Mouse (Mus musculus) C2C12 (cell line): ENCODE results near the gene Ror1.

Experiments used
- CEBPB ChIP-seq: IDR thresholded peaks from one replicate; pipeline ENCODE4 v1.6.1; 2011; ENCODE audit warnings: low read depth, mild to moderate bottlenecking, control low read depth, moderate library complexity
- CTCF ChIP-seq: IDR thresholded peaks from one replicate; pipeline ENCODE4 v1.5.1; 2011; ENCODE audit not compliant: control insufficient read depth, insufficient read depth, insufficient read length
- MAX ChIP-seq: IDR thresholded peaks from one replicate; pipeline ENCODE4 v1.6.1; 2011; ENCODE audit warnings: mild to moderate bottlenecking, control low read depth
- MYOD1 ChIP-seq: IDR thresholded peaks from one replicate; pipeline ENCODE4 v1.6.1; 2011; ENCODE audit warnings: low read depth; ENCODE audit not compliant: control insufficient read depth, insufficient read length
- MYOG ChIP-seq: IDR thresholded peaks from one replicate; pipeline ENCODE4 v1.6.1; 2011; ENCODE audit not compliant: control insufficient read depth, insufficient read length; ENCODE audit errors: extremely low read depth
- USF1 ChIP-seq: IDR thresholded peaks from one replicate; pipeline ENCODE4 v1.6.1; 2011; ENCODE audit warnings: low read depth, mild to moderate bottlenecking, control low read depth, moderate library complexity

GRCm38 (mm10) chr4:100248273-100248672 lies 152.7 kb downstream of the Ror1 start:
- TF ChIP-seq USF1: no peak
- TF ChIP-seq CTCF: no peak
- no peak for TF ChIP-seq MAX
- no peak for TF ChIP-seq CEBPB
- TF ChIP-seq MYOD1: no peak
- TF ChIP-seq MYOG: no peak
